Mouse (Mus musculus) thymus, adult 18-20 months (tissue): Measurements from ENCODE around the gene Zzef1.
A peak's percentile ranks its signal among the peaks of the same experiment; 100 is the strongest.

Source experiments
- DNase-seq, 2 experiments: peaks; one replicate each; pipeline ENCODE4 v3.0.0; 2022; ENCODE audit warnings: mixed read lengths in 2 of 2

Gene Zzef1

DNA sequence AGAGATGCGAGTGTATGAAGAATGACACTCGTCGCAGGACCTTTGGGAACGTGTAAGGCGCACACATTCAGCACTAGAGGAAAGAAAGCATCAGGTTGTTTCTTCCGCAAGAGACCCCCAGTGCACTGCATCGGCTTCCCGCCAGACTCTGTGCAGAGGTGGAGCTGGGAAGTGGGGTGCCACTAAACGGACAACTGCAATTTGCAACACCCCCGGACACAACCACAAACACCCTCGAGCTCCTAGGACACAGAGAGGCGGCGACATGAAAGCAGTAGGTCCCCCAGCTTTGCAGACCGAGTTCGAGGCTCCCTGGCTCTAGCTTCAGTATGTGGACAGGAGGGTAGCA, 164.7 kb downstream of the Zzef1 start:
- no peak for DNase-seq

DNA sequence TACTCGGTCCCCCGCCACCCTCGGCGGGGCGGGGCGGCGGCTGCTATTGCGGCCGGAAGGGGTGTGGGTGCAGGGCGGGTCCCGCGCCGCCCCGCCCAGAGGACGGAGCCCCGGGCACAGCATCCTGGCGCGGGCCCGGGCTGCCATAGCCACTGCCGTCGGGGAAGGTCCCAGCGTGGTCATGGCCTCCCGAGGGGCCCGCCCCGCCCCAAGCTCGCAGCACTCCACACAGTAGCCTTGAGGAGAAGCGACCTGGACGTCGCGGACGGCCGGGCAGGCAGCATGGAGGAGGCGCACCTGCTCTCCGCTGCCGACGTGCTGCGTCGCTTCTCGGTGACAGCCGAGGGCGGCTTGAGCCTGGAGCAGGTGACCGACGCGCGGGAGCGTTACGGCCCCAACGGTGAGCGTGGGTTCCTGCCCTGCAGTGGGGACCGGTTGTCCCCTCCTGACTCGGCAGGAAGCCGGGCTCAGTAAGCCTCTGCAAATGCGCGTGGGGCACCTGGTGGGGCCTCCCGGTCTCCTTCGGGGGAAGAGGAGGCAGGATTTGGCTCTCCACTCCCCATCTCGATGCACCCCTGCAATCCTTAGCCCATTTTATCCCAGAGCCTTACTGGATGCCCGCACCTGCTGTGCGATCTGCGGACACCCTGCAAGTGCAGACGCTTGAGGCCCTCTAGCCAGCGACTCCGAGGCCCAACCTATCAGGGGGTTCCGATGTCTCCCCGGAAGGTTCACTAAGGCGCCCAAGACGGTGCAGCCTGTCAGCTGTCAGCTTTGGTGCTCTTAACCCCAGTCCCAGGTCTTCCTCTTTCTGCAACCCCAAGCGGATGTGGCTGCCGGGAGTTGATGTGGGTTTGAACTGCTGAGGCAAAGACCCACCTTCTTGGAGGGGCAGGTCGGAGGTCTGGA, 165.3 kb downstream of the Zzef1 start, which contains the start of gene Atp2a3:
Gene Atp2a3, plus strand, starts transcription at position 98 of the 909 bp plus-strand sequence.
- DNase-seq = peak; percentile 88 to 93

DNA sequence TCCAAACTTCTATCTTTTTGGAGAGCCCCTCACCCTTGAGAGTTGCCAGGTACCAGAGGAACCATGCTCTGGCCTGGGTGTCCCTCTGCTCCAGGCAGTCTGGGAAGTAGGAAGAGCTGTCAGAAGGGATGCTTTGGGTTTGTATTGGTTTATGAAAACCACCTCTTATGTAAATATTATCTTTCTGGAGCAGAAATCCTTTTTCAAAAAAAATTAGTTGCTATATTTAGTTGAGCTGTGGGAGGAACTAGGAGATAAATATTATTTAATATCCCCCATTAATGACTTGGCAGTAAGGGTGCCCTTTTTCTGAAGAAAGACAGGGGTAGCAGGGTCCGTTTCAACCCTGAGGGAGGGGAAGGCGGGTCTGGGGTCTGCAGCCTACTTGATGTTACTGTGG, 166.4 kb downstream of the Zzef1 start:
- DNase-seq = no peak

DNA sequence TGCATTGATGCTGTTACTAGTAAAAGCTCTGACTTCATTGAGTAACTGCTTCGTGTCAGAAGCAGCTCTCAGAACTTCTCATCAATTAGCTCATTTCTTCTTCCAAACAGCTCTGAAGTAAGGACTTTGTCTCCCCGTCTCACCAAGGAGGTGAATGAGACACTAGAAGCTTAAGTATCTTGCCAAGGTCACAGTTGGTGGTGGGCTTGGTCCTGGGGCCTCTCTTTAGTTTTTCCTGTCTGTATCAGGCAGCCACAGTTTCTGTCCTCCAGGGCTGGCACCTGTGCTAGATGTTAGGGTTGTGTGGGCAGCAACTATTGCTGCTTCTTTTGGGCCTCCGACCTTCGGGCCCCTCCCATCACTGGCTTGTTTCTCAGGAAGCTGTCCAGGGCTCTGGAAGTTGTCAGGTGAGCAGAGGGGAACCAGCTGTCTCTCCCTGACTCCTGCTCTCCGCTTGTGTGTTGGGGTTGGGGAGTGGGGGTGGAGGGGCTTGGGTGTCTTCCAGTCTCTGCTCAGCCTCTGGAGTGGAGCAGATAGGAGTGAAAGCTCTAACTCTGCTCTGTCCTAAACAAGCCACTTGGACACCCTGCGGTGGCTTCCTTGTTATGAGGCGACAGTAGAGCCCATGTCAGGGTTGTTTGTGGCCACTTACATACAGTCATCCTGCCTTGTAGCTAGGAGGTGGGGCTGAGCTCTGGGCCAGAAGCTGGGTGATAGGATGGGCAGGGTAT, 167.2 kb downstream of the Zzef1 start:
- no peak for DNase-seq

DNA sequence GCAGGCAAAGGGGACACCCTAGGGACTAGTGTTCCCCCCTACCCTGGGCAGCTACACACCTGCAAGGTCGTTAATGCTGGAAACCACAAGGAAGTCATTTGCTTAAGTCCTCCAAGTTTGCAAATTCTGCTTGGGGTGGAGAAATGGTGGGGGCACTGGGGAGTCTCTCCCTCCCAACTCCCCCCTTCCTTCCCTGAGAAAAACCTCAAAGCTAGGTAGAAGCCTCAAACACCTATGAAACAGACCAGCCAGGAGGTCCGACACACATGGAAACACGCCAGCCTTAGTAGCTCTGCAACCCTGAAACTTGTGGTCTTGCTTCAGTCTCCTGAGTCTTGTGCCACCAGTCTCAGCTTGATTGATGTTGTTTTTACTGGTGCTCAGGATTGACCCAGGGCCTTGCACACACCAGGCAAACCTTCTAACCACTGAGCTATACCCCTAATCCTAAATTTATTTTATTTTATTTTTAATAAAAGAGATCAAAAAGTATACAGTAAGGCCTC, 167.8 kb downstream of the Zzef1 start:
- peak in 1 of 2 experiments; percentile 44 for DNase-seq

DNA sequence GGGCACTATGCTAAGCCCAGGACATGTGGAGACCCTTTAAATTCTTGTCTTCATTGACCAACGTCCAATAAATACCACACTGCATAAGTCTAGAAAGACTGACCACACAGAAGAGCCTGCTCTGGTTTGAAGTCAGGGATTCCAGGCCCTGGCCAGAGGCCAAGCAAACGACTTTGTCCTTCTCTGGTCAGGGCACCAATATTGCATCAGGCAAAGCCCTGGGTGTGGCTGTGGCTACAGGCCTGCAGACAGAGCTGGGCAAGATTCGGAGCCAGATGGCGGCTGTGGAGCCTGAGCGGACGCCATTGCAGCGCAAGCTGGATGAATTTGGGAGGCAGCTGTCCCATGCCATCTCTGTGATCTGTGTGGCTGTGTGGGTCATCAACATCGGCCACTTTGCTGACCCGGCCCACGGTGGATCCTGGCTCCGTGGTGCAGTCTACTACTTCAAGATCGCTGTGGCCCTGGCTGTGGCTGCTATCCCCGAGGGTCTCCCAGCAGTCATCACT, 179.0 kb downstream of the Zzef1 start:
- DNase-seq = no peak
